Mouse (Mus musculus) limb, embryonic 14.5 days (tissue): Measurements from ENCODE around the gene Mrs2. TPM values are rescaled to one million over a fixed set of nuclear protein-coding genes. Genes with fewer than 3 reads are reported as not detected.

Experiments
- ATAC-seq: fragments of 200-750 bp; cut with Nextera tagmentation; 2 replicates; pipeline ENCODE4 v1.8.0; 2017; ENCODE audit warnings: low read depth, moderate number of reproducible peaks, moderate TSS enrichment; ENCODE audit not compliant: low FRiP score
- DNase-seq: peaks from one replicate; pipeline ENCODE4 v3.0.0-alpha.2; 2015; ENCODE audit warnings: low spot score
- H3K27ac ChIP-seq: fragments of 300-500 bp; sonication (generic); replicated peaks from 2 replicates; pipeline ENCODE4 v1.5.1; 2014; ENCODE audit warnings: low read depth, mild to moderate bottlenecking, low read length, moderate library complexity, mixed read lengths
- H3K27me3 ChIP-seq: fragments of 300-500 bp; sonication (generic); 2 replicates; pipeline ENCODE4 v1.6.1; 2014; ENCODE audit warnings: low read length, mixed read lengths; ENCODE audit not compliant: control insufficient read depth, insufficient read depth
- H3K36me3 ChIP-seq: fragments of 300-500 bp; sonication (generic); 2 replicates; pipeline ENCODE4 v1.6.1; 2014; ENCODE audit warnings: mild to moderate bottlenecking, low read length, moderate library complexity, mixed read lengths; ENCODE audit not compliant: control insufficient read depth, insufficient read depth
- H3K4me1 ChIP-seq: fragments of 300-500 bp; sonication (generic); 2 replicates; pipeline ENCODE4 v1.6.1; 2014; ENCODE audit warnings: antibody characterized with exemption, low read length, mixed read lengths; ENCODE audit not compliant: control insufficient read depth, insufficient read depth
- H3K4me2 ChIP-seq: fragments of 300-500 bp; sonication (generic); replicated peaks from 2 replicates; pipeline ENCODE4 v1.6.1; 2014; ENCODE audit warnings: low read depth, mild to moderate bottlenecking, low read length, moderate library complexity; ENCODE audit not compliant: severe bottlenecking
- H3K4me3 ChIP-seq: fragments of 300-500 bp; sonication (generic); replicated peaks from 2 replicates; pipeline ENCODE4 v1.5.1; 2014; ENCODE audit warnings: low read length
- H3K9ac ChIP-seq: fragments of 300-500 bp; sonication (generic); 2 replicates; pipeline ENCODE4 v1.6.1; 2014; ENCODE audit warnings: mild to moderate bottlenecking, low read depth, low read length, moderate library complexity; ENCODE audit not compliant: severe bottlenecking
- H3K9me3 ChIP-seq: fragments of 300-500 bp; sonication (generic); 2 replicates; pipeline ENCODE4 v1.6.1; 2016; ENCODE audit warnings: low read length; ENCODE audit not compliant: control insufficient read depth
- POLR2A ChIP-seq: fragments of 200-500 bp; IDR thresholded peaks from 2 replicates; pipeline ENCODE4 v1.8.0; 2012; ENCODE audit warnings: inconsistent platforms, mild to moderate bottlenecking, moderate library complexity, borderline replicate concordance; ENCODE audit not compliant: insufficient read depth, insufficient read length; ENCODE audit errors: extremely low read depth
- WGBS: fragments of 180-500 bp; shearing (Covaris S2); extraction: QIAGEN DNeasy Blood & Tissue Kit; methylation state at CpG from one replicate; pipeline ENCODE4 v1.1.7; 2014; 5-methylcytosine and 5-hydroxymethylcytosine counted together
- polyA plus RNA-seq, 2 experiments: library from polyadenylated mRNA; depleted of rRNA in 1 of 2; stranded (reverse) in 1 of 2; unstranded in 1 of 2; fragments of >200 nt; fragmentation: Nextera tagmentation in 1 of 2; extraction: Ambion mirVana in 1 of 2; gene quantifications; 2 replicates each; pipeline versions ENCODE4 v1.2.1 to v1.2.3; 2012 to 2014

Mrs2 gene
- polyA plus RNA-seq, 2 experiments, result 15.1 to 28.4 TPM

GRCm38 (mm10) chr13:25023129-25023528 is 3.0 kb upstream of the Mrs2 start:
- Histone ChIP-seq H3K27me3 (no peaks in the 10 kb centered on the region), H3K4me2 (no peak overlapping the region), H3K9me3 (no peaks in the 10 kb centered on the region), H3K36me3 (no peaks in the 10 kb centered on the region), H3K9ac (no peak overlapping the region), H3K4me1 (peaks cover 16% of the 10 kb centered on the region), H3K27ac (no peak overlapping the region), H3K4me3 (no peak overlapping the region)
- no peak for DNase-seq
- ATAC-seq, result no peak
- 79% methylated on average over 3 of the region's 3 CpGs for WGBS
- no peak for TF ChIP-seq POLR2A

GRCm38 (mm10) chr13:25022386-25022785 is 2.2 kb upstream of the Mrs2 start:
- Histone ChIP-seq H3K36me3 (no peaks in the 10 kb centered on the region), H3K27ac (no peak overlapping the region), H3K9ac (no peak overlapping the region), H3K4me3 (no peak overlapping the region), H3K4me2 (no peak overlapping the region), H3K27me3 (no peaks in the 10 kb centered on the region), H3K9me3 (no peaks in the 10 kb centered on the region), H3K4me1 (peaks cover 16% of the 10 kb centered on the region)
- ATAC-seq (no peak), DNase-seq (no peak)
- 57% methylated on average over 4 of the region's 4 CpGs for WGBS
- no peak for TF ChIP-seq POLR2A

GRCm38 (mm10) chr13:25020540-25020892 is 337 bp upstream of the Mrs2 start:
- Histone ChIP-seq H3K27me3 (no peaks in the 10 kb centered on the region), H3K9ac (peak overlapping the region; percentile 88), H3K4me2 (peak overlapping the region; percentile 83), H3K9me3 (no peaks in the 10 kb centered on the region), H3K4me1 (peaks cover 16% of the 10 kb centered on the region), H3K27ac (peak overlapping the region; percentile 55; the same call in 1 of the 2 replicates), H3K4me3 (peak overlapping the region; percentile 87), H3K36me3 (peaks cover 10% of the 10 kb centered on the region)
- no peak for DNase-seq
- 53% methylated on average over 4 of the region's 4 CpGs for WGBS
- ATAC-seq, result no peak
- no peak for TF ChIP-seq POLR2A

GRCm38 (mm10) chr13:25018316-25018715 is 1.9 kb downstream of the Mrs2 start:
- 88% methylated on average over 9 of the region's 9 CpGs for WGBS
- Histone ChIP-seq H3K4me2 (no peak overlapping the region), H3K4me1 (peaks cover 16% of the 10 kb centered on the region), H3K4me3 (no peak overlapping the region), H3K27ac (no peak overlapping the region), H3K9me3 (no peaks in the 10 kb centered on the region), H3K36me3 (peaks cover 10% of the 10 kb centered on the region), H3K9ac (no peak overlapping the region), H3K27me3 (no peaks in the 10 kb centered on the region)
- TF ChIP-seq POLR2A, result no peak
- DNase-seq (no peak), ATAC-seq (no peak)

GRCm38 (mm10) chr13:25007115-25007514 is 13.1 kb downstream of the Mrs2 start:
- ATAC-seq, result no peak

GRCm38 (mm10) chr13:25002965-25003364 is 17.2 kb downstream of the Mrs2 start:
- no peak overlapping the region for H3K4me2 ChIP-seq
- no peaks in the 10 kb centered on the region for H3K4me1 ChIP-seq
- H3K4me3 ChIP-seq, result no peak overlapping the region
- H3K9ac ChIP-seq, result no peak overlapping the region
- H3K36me3 ChIP-seq, result peaks cover 58% of the 10 kb centered on the region
- no peaks in the 10 kb centered on the region for H3K9me3 ChIP-seq
- H3K27ac ChIP-seq, result no peak overlapping the region
- no peak for TF ChIP-seq POLR2A
- DNase-seq (no peak), ATAC-seq (no peak)
- no peaks in the 10 kb centered on the region for H3K27me3 ChIP-seq

More at GRCm38 (mm10) chr13:25007115-25007514, 13.1 kb downstream of the Mrs2 start:
- no peaks in the 10 kb centered on the region for H3K27me3 ChIP-seq
- H3K36me3 ChIP-seq, result peaks cover 20% of the 10 kb centered on the region
- no peak overlapping the region for H3K9ac ChIP-seq
- no peaks in the 10 kb centered on the region for H3K4me1 ChIP-seq
- no peak for DNase-seq
- no peak overlapping the region for H3K27ac ChIP-seq
- no peak overlapping the region for H3K4me2 ChIP-seq
- no peak for TF ChIP-seq POLR2A
- no peaks in the 10 kb centered on the region for H3K9me3 ChIP-seq
- H3K4me3 ChIP-seq, result no peak overlapping the region
- 82% methylated on average over 6 of the region's 8 CpGs for WGBS
